Mouse (Mus musculus) intestine, embryonic 16.5 days (tissue): ENCODE data around the gene Clec16a. TPM values are rescaled to one million over a fixed set of nuclear protein-coding genes. Genes with fewer than 3 reads are reported as not detected.

Experiments
- ATAC-seq: fragments of 200-750 bp; cut with Nextera tagmentation; 2 replicates; pipeline ENCODE4 v1.8.0; 2017; ENCODE audit warnings: moderate TSS enrichment, moderate library complexity
- H3K27ac ChIP-seq: fragments of 300-500 bp; sonication (generic); 2 replicates; pipeline ENCODE4 v1.5.1; 2014; ENCODE audit warnings: mild to moderate bottlenecking, low read length
- H3K27me3 ChIP-seq: fragments of 300-500 bp; sonication (generic); replicated peaks from 2 replicates; pipeline ENCODE4 v1.6.1; 2014; ENCODE audit warnings: low read length, control low read depth, mixed read lengths; ENCODE audit not compliant: control insufficient read depth, insufficient read depth
- H3K36me3 ChIP-seq: fragments of 300-500 bp; sonication (generic); 2 replicates; pipeline ENCODE4 v1.6.1; 2014; ENCODE audit warnings: low read length, control low read depth; ENCODE audit not compliant: control insufficient read depth, insufficient read depth
- H3K4me1 ChIP-seq: fragments of 300-500 bp; sonication (generic); 2 replicates; pipeline ENCODE4 v1.6.1; 2014; ENCODE audit warnings: low read length, control low read depth, mixed read lengths; ENCODE audit not compliant: control insufficient read depth, insufficient read depth
- H3K4me2 ChIP-seq: fragments of 300-500 bp; sonication (generic); 2 replicates; pipeline ENCODE4 v1.6.1; 2014; ENCODE audit warnings: low read depth, low read length, control low read depth
- H3K4me3 ChIP-seq: fragments of 300-500 bp; sonication (generic); 2 replicates; pipeline ENCODE4 v1.5.1; 2014; ENCODE audit warnings: mild to moderate bottlenecking, low read length
- H3K9ac ChIP-seq: fragments of 300-500 bp; sonication (generic); 2 replicates; pipeline ENCODE4 v1.6.1; 2014; ENCODE audit warnings: low read depth, low read length
- H3K9me3 ChIP-seq: fragments of 300-500 bp; sonication (generic); 2 replicates; pipeline ENCODE4 v1.6.1; 2016; ENCODE audit warnings: low read length, control low read depth; ENCODE audit not compliant: control insufficient read depth
- WGBS: fragments of 180-500 bp; shearing (Covaris S2); extraction: QIAGEN DNeasy Blood & Tissue Kit; methylation state at CpG from one replicate; pipeline ENCODE4 v1.1.7; 2014; 5-methylcytosine and 5-hydroxymethylcytosine counted together
- polyA plus RNA-seq: library from polyadenylated mRNA; unstranded; fragments of >200 nt; fragmentation: Nextera tagmentation; extraction: Ambion mirVana; gene quantifications from 2 replicates; pipeline ENCODE4 v1.2.1, GENCODE M21; 2015

The Clec16a gene
- polyA plus RNA-seq, 1 experiment from 2014 or later: 24.3 TPM

DNA sequence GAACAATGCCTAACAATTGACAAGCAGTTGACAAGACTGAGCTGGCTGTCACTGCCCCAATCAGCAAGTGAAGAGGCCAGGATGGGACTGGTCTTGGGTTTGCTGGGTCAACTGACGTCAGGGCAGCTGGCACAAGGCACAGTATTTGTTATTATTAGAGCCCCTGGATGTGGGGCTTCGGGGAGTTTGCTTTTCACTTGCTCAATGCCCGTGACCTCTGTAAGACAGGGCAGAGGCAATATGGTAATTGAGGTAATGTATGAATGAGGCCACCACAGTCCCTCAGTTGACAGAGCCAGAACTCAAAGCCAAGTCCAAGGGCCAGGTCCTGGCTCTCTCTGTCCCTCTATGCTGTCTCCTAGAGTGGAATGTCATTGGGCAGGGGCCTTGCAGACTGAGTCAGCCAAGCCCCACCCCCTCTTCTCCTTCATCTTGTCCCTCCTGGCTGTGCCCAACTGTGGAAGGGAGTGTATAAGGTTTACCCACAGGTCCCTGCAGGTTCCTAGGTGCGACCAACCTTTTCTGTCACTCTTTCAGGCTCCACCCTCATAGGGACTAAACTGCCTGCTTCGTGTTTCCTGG lies 232.5 kb downstream of the Clec16a start:
- no peaks in the 10 kb centered on the region for H3K9me3 ChIP-seq
- no peak overlapping the region for H3K9ac ChIP-seq
- ATAC-seq: no peak
- H3K36me3 ChIP-seq: 0 out of 2 replicates have a peak, but pooled peaks cover 2% of the 10 kb centered on the region
- no peak overlapping the region for H3K4me2 ChIP-seq
- 71% methylated on average over 5 of the region's 5 CpGs for WGBS
- no peak overlapping the region for H3K27ac ChIP-seq
- peaks cover 5% of the 10 kb centered on the region for H3K4me1 ChIP-seq
- no peaks in the 10 kb centered on the region for H3K27me3 ChIP-seq
- no peak overlapping the region for H3K4me3 ChIP-seq

GRCm38 (mm10) chr16:10780631-10781120 lies 235.5 kb downstream of the Clec16a start:
- Histone ChIP-seq H3K27me3 (no peaks in the 10 kb centered on the region), H3K4me3 (no peak overlapping the region), H3K4me2 (no peak overlapping the region), H3K4me1 (peaks cover 14% of the 10 kb centered on the region), H3K9ac (no peak overlapping the region), H3K36me3 (0 out of 2 replicates have a peak, but pooled peaks cover 2% of the 10 kb centered on the region), H3K27ac (no peak overlapping the region), H3K9me3 (no peaks in the 10 kb centered on the region)
- no peak for ATAC-seq
- 65% methylated on average over 5 of the region's 5 CpGs for WGBS

- H3K4me1 ChIP-seq: peaks cover 19% of the 10 kb centered on the region
- H3K9ac ChIP-seq: no peak overlapping the region
- no peak overlapping the region for H3K27ac ChIP-seq
- no peak overlapping the region for H3K4me3 ChIP-seq
- no peak overlapping the region for H3K4me2 ChIP-seq
- no peak for ATAC-seq
- H3K9me3 ChIP-seq: no peaks in the 10 kb centered on the region
- H3K36me3 ChIP-seq: 0 out of 2 replicates have a peak, but pooled peaks cover 2% of the 10 kb centered on the region
- 55% methylated on average over 9 of the region's 9 CpGs for WGBS
- H3K27me3 ChIP-seq: no peaks in the 10 kb centered on the region
These were observed 236.8 kb downstream of the Clec16a start for GRCm38 (mm10) chr16:10781862-10782371.

- H3K4me2 ChIP-seq: peak overlapping the region; percentile 97
- H3K36me3 ChIP-seq: 0 out of 2 replicates have a peak, but pooled peaks cover 2% of the 10 kb centered on the region
- peak overlapping the region; percentile 40; the same call in 1 of the 2 replicates for H3K9ac ChIP-seq
- no peak overlapping the region for H3K27ac ChIP-seq
- peaks cover 19% of the 10 kb centered on the region for H3K4me1 ChIP-seq
- no peaks in the 10 kb centered on the region for H3K9me3 ChIP-seq
- peak overlapping the region; percentile 17; the same call in 1 of the 2 replicates for H3K4me3 ChIP-seq
- no peak for ATAC-seq
- no peaks in the 10 kb centered on the region for H3K27me3 ChIP-seq
- WGBS: 63% methylated on average over 6 of the region's 6 CpGs
These were observed 237.4 kb downstream of the Clec16a start for GRCm38 (mm10) chr16:10782377-10783151.

DNA sequence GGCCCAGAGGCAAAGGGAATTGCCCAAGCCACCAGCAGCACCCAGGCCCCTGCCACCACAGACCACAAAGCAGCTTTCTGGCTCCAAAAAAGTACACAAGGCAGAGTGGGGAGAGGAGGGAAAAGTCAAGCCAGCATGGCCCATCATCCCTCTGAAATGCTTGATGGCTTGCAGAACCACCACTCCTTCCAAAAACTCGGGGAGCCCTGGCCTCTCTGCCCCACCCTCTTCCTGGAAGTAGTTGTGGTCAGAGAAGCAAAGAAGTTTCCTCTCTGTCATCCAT lies 238.0 kb downstream of the Clec16a start:
- H3K27ac ChIP-seq: no peak overlapping the region
- WGBS: 0% methylated on average over 1 of the region's 1 CpGs
- H3K4me2 ChIP-seq: peak overlapping the region; percentile 97; the same call in 1 of the 2 replicates
- H3K9me3 ChIP-seq: no peaks in the 10 kb centered on the region
- no peaks in the 10 kb centered on the region for H3K27me3 ChIP-seq
- H3K36me3 ChIP-seq: 0 out of 2 replicates have a peak, but pooled peaks cover 2% of the 10 kb centered on the region
- peak overlapping the region; percentile 17; the same call in 1 of the 2 replicates for H3K9ac ChIP-seq
- ATAC-seq: no peak
- H3K4me3 ChIP-seq: peak overlapping the region; percentile 17
- peaks cover 19% of the 10 kb centered on the region for H3K4me1 ChIP-seq

GRCm38 (mm10) chr16:10783451-10783850 lies 238.3 kb downstream of the Clec16a start:
- Histone ChIP-seq H3K36me3 (0 out of 2 replicates have a peak, but pooled peaks cover 2% of the 10 kb centered on the region), H3K4me3 (peak overlapping the region; percentile 17), H3K27me3 (no peaks in the 10 kb centered on the region), H3K27ac (no peak overlapping the region), H3K4me1 (peaks cover 19% of the 10 kb centered on the region), H3K4me2 (peak overlapping the region; percentile 97), H3K9ac (peak overlapping the region; percentile 17; the same call in 1 of the 2 replicates), H3K9me3 (no peaks in the 10 kb centered on the region)
- no peak for ATAC-seq
- WGBS: 58% methylated on average over 8 of the region's 8 CpGs

DNA sequence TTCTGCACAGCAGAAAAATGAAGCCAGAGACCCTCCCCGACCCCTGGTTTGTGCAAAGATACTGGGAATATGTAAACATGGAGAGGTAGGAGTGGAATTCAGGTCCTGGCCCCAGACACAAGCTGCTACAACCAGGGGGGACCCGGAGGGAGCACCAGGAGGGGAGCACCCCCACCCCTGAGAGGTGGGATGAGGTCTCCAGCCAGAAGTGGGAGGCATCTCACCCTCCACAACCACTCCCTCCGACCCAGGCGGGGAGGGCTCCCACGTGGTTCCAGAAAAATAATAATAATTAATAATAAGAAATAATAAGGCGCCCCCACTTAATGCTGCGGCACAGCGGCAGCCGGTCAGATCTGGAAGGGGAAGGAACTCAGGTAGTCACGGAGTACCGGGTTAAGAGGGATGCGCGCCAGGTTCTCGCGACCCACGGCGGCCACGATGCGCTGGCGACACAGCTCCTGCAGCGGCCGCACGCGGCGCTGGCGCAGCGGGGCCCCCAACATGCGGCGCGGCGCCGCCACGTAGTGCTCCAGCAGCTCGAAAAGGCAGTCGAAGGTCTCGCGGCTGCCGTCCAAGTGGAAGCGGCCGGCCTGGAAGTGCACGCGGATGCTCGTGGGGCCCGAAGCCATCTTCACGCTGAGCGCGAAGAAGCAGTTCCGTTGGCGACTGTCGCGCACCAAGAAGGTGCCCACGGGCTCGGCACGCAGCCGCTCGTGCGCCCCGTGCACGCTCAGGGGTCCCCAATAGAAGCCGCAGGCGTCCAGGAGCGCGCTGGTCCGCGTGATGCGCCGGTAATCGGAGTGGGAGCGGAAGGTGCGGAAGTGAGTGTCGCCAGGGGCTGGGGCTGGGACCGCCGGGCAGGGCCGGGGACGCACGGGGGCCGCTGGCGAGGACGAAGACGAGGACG lies 239.0 kb downstream of the Clec16a start:
- peak; percentile 4; the same call in 1 of the 2 replicates for ATAC-seq
- peak overlapping the region; percentile 97 for H3K4me2 ChIP-seq
- 0 out of 2 replicates have a peak, but pooled peaks cover 2% of the 10 kb centered on the region for H3K36me3 ChIP-seq
- H3K27ac ChIP-seq: peak overlapping the region; percentile 99
- peak overlapping the region; percentile 86 for H3K9ac ChIP-seq
- peak overlapping the region; percentile 79 for H3K4me3 ChIP-seq
- WGBS: 2% methylated on average over 80 of the region's 81 CpGs
- H3K27me3 ChIP-seq: no peaks in the 10 kb centered on the region
- H3K4me1 ChIP-seq: peaks cover 19% of the 10 kb centered on the region
- H3K9me3 ChIP-seq: no peaks in the 10 kb centered on the region

DNA sequence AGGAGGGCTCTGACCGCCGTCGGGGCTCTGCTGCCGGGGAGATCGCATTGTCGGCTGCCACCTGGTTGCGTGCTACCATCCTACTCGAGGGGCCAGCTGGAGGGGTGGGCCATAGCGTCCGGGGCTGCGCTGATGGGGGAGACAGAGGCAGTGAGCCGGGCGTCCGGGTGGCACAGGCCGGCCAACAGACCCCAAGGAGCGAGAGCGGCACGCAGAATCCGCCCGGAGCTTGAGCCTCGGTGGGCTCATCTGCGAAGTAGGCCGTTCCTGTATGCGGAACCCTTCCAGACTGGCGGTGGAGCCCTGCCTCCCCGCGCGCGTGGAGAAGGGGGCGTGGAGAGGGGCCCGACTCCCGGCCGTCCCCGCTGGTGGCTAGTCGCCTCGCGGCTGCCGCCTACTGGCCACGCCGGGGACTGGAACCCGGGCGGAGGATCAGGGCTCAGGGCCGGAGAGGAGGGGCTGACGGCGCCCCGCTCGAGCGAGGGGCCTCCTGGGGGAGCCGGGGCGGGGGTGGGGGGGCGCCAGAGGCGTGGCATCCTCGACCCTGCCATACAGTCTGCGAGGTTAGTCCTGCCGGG lies 239.7 kb downstream of the Clec16a start:
- Histone ChIP-seq H3K27ac (peak overlapping the region; percentile 99), H3K4me2 (peak overlapping the region; percentile 97), H3K9me3 (no peaks in the 10 kb centered on the region), H3K4me1 (peaks cover 19% of the 10 kb centered on the region), H3K36me3 (0 out of 2 replicates have a peak, but pooled peaks cover 2% of the 10 kb centered on the region), H3K27me3 (no peaks in the 10 kb centered on the region), H3K4me3 (peak overlapping the region; percentile 79), H3K9ac (peak overlapping the region; percentile 86)
- 0% methylated on average over 55 of the region's 55 CpGs for WGBS
- peak; percentile 84 for ATAC-seq
